Mouse (Mus musculus) thymus, adult 2 months (tissue): ENCODE measurements at regions not wholly inside any gene's neighbourhood (a gene's known extent, or its start where the extent isn't known, plus 50 kb on each side); places are given as distances from the start of the nearest gene placed in this dataset.

Source experiments
- CTCF ChIP-seq: fragments of 200-500 bp; IDR thresholded peaks from 2 replicates; pipeline ENCODE4 v1.5.1; 2012; ENCODE audit warnings: mild to moderate bottlenecking, control low read depth, low read length, moderate library complexity, borderline replicate concordance; ENCODE audit not compliant: control insufficient read depth, poor library complexity, insufficient read depth; ENCODE audit errors: extremely low read depth
- POLR2A ChIP-seq: fragments of 200-500 bp; IDR thresholded peaks from 2 replicates; pipeline ENCODE4 v1.6.1; 2012; ENCODE audit warnings: mild to moderate bottlenecking, low read length, control low read depth, moderate library complexity; ENCODE audit not compliant: control insufficient read depth, poor library complexity, insufficient read depth; ENCODE audit errors: extremely low read depth

DNA sequence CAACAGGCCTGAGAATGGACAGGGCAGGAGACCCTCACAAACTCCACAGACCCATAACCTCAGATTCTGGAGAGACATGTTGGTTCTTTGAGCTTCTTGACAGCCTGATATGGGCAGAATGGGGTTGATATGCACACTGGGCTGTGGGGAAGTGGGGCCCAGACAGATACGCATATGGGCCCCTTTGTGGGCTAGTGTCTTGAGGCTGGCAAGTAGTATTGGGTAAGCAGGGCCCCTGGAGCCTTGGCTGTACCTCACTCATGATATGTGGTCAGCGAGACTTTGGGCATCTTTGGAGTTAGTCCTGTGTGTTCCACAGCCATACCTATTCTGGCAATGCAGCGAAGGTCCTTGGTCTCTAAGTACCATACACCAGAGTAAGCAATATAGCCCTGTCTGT, 119.3 kb downstream of the 1810010D01Rik start:
- no peak for TF ChIP-seq POLR2A
- no peak for TF ChIP-seq CTCF
